Comparison of ENCODE assay signal across 1 mouse cellular context in the genomic region with DNA sequence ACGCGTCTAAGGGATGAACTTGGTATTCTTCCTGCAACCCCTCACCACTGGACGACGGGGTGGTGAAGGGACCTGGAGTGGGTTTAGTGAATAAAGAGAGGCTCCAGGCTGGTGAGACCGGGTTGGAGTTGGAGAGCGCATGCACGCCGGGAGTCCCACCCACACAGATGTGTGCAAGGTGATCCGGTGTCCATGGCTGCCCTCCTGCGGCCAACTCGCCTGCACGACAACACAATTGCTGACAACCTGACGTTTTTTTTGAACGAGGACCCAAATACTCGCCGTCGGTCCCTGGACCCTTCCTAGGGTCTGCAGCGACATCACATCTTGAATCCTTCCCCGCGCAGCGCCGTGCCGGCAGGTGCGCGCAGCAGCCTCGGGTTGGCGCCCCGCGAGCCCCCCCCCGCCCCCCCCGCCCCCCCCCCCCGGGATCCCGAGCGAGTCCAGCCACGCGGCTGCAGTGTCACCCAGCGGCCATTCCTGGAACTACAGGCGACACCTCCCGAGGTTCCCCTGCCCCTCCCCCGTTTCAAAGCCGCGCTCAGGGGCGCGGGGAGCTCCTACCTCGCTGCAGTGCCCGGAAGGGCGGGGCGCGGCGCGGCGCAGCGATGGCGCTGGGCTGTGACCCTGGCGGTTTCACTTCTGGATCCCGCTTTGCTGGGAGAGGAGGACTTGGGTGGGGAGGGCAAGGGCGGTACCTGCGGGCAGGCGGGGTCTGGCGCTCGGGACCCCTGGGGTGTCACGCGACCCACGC.
TF ChIP-seq lines count a peak whose summit lies in the region.

No protein-coding gene starts in this region.

TF ChIP-seq in MEL, 35 proteins besides CTCF, POLR2A, EP300 and RAD21 (continued from another document):
- TF ChIP-seq TCF12 (IDR thresholded peaks at IDR 0.05; ENCODE audit: low read depth, low read length) (0 out of 2 replicates have a peak, but pooled peaks have one; percentile 21), HCFC1 (IDR thresholded peaks at IDR 0.05; ENCODE audit: low read depth, low read length) (peak; percentile 34; the same call in 1 of the 2 replicates), USF2 (IDR thresholded peaks at IDR 0.05; ENCODE audit: borderline replicate concordance in 1 of 2, insufficient read depth in 1 of 2, low read depth in 1 of 2, low read length in 2 of 2) (no peak), CHD1 (IDR thresholded peaks at IDR 0.05; ENCODE audit: low read depth, low read length) (no peak), ETS1 (IDR thresholded peaks at IDR 0.05; ENCODE audit: low read depth, low read length) (peak; percentile 37; the same call in 1 of the 2 replicates), GABPA (IDR thresholded peaks at IDR 0.05; ENCODE audit: low read depth, low read length) (no peak), MYB (IDR thresholded peaks at IDR 0.05; ENCODE audit: low read depth, low read length) (no peak), MAFK (IDR thresholded peaks at IDR 0.05; ENCODE audit: borderline replicate concordance, low read depth, low read length) (no peak), POLR2AphosphoS5 (IDR thresholded peaks at IDR 0.05; ENCODE audit: borderline replicate concordance, low read depth, low read length) (no peak), MAZ (IDR thresholded peaks at IDR 0.05; ENCODE audit: low read depth, low read length) (peak; percentile 97), SIN3A (IDR thresholded peaks at IDR 0.05; ENCODE audit: low read length) (peak; percentile 71), ZMIZ1 (IDR thresholded peaks at IDR 0.05; ENCODE audit: low read depth, low read length) (no peak), CHD2 (IDR thresholded peaks at IDR 0.05; ENCODE audit: low read length) (no peak; the same call in 1 of the 2 replicates)
